Mouse (Mus musculus): ENCODE measurements around the gene Gng7.

- TF ChIP-seq CTCF (IDR thresholded peaks at IDR 0.05; ENCODE audit: low read depth) = no peak
- no peak for TF ChIP-seq EP300 (IDR thresholded peaks at IDR 0.05; ENCODE audit: low read depth)
Measured at GRCm38 (mm10) chr10:80917779-80918434, 96.8 kb downstream of the Gng7 start, which contains the start of gene Lmnb2.
